Mouse (Mus musculus) 416B (cell line): ENCODE measurements around the gene Hoxa4.
A peak's percentile ranks its signal among the peaks of the same experiment; 100 is the strongest.

Experiments
- DNase-seq: peaks from one replicate; pipeline ENCODE4 v3.0.0; 2011; ENCODE audit warnings: low read depth

Hoxa4 gene

DNA sequence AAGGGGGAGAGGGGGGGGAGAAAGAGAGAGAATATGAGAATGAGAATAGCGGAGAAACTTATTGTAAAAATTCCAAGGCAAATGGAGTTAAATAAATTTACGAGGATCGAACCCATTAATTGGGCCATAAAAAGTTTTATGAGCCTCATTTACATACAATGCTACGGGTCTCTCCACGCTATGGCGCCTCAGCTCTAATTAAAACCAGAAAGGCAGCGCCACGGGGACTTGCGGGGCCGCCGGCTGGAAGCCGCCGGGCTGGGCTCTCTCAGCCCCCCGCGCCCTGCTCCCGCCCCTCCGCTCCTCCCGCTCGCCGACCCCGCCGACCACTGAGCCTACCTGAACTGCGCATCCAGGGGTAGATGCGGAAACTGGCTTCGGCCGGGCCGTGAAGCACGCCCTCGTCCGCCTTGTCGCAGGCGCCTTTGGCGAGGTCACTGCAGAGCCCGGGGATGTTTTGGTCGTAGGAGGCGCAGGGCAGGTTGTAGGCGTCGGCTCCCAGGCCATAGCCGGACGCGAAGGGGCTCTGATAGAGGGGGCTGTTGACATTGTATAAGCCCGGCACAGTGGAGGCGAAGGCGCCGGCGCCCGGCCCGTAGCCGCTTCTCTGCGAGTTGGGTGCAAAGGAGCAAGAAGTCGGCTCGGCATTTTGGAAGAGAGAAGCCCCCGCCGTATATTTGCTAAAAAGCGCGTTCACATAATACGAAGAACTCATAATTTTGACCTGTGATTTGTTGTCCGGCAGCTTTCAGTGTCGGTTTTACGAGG, 25.3 kb upstream of the Hoxa4 start:
- DNase-seq = no peak

DNA sequence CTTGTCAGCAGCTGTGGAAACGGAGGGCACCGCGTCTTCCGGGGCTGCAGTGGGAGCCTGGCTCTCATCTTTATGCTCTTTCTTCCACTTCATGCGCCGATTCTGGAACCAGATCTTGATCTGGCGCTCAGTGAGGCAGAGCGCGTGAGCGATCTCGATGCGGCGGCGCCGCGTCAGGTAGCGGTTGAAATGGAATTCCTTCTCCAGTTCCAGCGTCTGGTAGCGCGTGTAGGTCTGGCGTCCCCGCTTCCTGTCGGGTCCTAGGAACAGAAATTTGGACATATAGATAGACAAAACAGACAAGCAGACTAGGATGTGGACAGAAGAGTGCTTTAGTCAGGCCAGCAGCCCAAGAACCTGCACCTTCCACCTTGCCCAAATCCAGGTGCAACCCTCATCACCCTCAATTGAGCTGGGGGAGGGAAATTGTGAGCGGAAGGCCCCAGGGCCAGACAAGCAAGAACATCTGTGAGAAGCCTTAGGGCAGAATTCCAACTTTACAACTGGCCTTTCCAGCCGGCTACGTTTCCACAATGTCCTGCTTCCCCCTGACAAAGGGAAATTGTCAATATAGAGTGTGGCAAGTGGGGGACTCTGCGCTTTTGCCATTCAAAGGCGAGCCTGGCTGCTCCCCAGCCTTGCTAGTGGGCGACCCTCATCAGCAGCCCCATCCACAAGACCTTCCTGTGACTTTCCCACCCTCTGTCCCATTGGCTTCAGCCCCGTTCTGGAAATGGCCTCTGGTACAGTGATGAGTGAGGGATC, 24.4 kb upstream of the Hoxa4 start:
- no peak for DNase-seq

DNA sequence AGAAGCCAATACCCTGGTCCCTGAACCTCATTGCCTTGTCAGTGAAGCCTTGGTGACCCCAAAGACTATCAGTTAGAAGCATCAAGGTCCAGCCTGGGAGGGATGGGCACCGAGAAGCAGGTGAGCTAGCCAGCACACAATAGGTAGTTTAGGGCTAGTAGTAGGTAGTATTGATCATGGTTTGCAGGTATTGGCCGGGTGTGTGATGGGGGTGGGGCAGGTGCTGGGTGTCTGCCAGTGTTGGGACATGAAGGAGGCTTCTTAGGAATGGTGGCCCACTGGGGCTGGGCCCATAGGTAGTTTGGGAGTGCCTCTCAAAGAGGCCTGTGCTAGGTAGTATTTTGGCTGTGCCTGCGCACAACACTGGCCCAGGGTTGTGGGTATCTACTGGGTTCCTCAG, 23.5 kb upstream of the Hoxa4 start:
- DNase-seq = no peak

DNA sequence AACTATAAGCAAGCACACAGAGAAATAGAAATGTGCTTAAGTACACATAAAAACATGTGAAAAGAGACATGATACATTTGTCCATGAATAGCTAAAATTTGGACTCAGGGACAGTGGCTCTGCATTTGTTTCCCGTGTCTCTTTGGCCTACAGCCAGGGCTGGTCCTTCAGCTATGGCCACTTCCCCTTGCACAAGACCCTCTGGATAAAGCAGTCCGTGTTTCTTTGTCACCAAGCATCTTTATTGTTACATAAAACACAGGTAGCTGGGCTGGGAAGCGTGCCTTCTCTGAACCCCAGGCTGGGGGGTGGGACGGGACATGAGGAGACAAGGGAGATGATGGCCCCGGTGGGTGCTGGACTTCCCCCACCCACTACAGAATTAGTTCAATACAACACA, 22.7 kb upstream of the Hoxa4 start:
- DNase-seq = peak; percentile 13

DNA sequence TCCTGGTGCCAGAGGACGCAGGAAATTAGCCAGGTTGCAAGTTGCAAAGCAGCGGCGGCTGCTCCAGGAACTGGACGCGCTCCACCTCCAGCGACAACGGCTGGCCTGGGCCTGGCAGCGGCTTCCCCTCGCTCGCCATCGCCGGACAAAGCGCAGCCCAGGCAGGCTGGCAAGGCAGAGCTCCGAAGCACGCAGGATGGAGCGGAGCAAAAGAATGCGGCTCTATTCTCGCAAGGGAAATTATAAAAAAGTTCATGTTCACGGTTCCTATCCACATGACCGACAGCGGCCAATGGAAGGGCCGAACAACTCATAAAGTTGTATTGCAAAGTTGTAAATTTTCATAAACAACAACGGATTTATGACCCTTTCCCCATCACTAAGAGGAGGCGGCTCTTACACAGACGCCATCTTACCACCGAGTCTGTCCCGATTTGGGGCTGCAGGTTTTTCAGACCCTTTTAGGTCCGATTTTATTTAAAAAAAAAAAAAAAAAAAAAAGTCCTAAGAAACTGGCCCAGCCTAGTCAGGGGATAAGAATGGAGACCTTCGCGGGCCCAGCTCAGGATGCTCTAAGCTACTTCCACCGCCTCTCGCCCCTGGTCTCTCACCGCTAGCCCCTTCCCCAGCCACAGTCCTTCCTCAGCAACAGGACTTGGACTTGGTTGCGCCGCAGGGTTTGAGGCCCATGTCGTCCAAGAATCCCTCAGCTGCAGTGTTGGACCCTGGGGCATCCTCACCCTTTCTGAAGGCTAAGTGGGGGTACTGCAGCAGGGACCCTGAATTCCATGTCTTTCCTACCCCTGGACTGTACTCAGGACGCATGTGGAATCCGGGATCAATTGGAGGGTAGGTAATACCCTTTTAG, 21.8 kb upstream of the Hoxa4 start, which contains the start of the genes Hoxa3 and Gm28308:
Gene Hoxa3, minus strand, starts transcription at position 218 of the 868 bp plus-strand sequence.
Gene Gm28308, minus strand, starts transcription at position 221 of the 868 bp plus-strand sequence.
- no peak for DNase-seq

DNA sequence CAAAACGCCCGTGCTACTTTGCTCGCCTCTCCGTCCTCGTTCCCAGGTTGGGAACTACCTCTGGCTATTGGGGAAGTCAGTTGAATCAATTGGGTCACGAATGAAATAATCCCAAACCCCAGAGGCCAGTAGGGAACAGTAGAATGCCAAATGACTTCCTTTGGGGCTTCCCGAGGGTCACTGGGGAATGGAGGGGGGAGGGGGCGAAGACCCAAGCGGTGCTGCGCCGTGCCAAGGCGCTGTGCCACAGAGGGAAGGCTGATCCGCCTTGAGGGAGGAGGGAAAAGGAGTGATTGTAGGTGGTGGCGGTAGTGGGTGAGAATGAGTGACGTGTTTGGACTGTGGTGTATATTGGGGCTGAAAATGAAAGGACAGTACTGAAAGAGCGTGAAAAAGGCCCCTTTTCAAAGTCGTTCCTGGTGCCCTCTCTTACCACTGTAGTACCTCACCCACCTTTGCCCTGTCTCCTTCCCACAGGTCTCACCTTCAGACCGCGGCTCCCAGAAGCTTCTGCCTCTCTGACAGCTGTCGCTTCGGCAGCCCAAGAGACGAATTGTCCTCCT, 21.1 kb upstream of the Hoxa4 start:
- DNase-seq = no peak

DNA sequence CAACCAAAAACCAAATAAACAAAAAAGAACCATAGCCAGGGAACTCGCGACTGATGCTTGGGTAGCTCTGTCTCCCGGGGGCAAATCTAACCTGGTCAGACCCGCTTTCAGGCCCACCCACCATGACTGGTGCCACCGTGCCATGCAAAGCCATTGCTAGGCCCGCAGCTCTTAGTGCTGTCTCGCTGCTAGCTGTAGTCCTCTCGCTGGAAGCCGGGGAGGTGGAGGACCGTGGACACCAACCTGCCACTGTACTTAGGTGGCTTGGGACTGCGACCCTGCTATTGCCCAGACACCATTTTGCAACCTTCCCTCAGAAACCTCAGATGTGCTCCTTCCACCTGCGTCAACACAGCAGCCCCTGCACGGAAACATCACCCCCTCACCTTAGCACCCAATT, 20.4 kb upstream of the Hoxa4 start:
- DNase-seq = no peak

DNA sequence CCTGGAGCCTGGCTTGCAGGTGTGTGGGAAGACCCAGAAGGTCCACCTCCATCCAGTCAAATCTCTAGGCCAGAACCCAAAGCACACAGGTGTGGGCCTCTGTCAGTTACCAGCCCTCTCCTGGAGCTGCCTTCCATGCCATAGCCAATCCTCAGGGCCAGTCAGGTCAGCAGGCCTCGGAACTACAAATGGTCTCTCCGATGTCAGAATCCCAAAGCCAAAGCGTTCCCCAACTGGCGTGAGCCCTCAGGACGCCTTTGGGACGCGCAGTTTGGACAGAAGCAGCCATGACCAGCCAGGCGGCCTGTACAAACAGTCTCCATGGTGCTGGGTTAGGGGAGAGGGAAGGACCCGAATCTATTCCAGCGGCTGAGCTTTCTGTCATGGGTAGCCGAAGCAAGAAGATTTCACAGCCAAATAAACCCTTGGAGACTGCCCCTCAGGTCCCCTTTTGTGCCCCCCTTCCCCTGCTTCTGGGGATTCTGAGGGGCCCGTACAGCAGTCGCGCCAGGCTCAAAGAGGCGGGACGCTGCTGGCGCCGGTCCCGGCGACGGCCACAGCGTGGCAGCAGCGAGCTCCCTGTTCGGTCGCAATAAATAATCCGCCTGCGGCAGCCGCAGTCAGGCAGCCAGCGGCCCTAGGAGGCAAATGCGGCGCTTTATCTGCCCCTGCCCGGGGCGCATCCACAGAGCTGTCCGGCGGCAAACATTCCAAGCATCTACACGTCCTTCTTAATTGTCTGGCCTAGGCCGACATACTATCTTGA, 19.8 kb upstream of the Hoxa4 start:
- DNase-seq = peak; percentile 53

DNA sequence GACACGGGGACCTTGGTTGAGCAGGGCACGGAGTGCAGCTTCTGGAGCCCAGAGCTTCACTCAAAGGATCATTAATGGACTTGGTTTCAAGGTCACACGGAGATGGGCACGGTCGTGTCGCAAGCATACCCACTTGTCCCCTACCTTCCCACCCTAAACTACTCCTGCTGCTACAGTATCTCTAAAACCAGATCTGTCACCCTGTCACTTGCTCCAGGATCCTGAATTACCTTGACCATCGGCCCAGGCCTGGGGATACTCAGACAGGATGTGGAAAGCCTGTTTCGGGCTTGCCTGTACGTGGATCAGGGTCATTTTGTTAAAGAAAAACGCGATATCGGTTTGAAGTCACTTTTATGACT, 18.1 kb upstream of the Hoxa4 start:
- no peak for DNase-seq

DNA sequence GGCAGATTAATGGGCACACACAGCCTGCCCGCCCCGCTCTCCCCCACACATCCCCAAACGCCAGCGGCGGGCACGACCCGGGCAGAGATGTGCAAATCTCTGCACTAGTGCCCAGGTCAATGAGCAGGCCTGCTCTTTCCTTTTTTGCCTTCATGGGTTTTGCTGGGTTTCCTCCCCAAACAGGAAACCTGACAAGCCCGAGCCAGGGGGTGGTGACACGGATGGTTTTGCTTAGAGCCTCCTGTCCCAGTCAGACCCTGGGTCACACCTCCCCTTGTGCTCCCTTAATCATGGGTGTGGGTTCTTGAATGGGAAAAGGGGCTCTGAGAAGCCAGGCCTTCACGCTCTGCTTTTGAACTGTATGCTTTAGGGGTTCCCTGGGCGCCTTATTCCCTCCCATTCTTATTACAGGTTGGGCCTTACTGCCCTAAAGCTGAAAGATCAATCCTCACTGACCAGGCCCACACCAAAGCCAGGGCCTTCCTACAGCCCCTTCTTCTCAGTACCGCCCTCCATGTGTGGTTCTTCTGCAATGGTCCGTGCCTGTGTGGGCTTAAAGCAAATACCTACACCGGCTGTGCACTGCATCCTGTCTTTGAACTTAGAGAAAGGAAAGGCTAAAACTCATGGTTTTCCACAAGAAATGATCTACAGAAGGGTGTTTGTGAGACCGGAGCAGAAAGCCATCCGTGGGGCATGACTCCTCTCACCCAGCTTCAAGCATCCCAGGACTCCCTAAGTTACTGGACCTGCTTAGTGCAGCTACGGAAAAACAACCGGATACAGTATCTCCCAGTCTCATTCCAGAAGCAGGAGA, 17.5 kb upstream of the Hoxa4 start:
- no peak for DNase-seq

DNA sequence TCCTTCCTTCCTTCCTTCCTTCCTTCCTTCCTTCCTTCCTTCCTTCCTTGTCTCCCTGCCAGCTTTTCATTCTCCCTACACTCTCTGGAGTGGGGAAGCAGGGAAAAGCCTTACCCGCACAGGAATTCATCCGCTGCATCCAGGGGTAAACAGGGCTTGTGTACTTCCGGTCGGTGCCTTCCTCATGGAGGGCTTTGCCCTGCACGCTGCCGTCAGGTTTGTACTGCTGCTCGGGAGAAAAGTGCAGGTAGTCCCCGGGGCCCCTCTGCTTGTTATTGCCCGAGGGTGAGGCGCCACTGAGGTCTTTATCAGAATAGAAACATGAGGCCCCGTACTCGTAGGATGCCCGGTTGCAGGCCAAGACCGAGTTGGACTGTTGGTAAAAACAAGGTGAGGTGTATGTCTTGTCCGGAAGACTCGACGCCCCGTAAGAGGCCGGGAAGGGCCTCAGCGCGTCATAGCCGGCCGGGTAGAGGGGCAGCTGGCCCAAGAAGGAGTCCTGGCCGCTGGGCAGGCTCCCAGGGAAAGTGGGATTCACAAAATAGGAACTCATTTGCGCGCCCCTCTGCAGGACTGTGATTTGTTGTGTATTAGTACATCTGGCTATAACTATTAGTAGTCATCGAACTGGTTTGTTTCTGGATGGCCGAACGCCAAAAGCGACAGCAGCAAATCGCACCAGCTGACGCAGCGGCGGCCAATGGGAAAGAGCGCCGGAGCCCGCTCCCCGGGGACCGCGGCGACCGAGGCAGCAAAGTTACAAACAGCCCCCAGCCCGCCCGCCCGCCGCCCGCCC, 16.7 kb upstream of the Hoxa4 start, which contains the start of gene Hoxa6:
Gene Hoxa6, minus strand, starts transcription at position 651 of the 796 bp plus-strand sequence.
- no peak for DNase-seq

DNA sequence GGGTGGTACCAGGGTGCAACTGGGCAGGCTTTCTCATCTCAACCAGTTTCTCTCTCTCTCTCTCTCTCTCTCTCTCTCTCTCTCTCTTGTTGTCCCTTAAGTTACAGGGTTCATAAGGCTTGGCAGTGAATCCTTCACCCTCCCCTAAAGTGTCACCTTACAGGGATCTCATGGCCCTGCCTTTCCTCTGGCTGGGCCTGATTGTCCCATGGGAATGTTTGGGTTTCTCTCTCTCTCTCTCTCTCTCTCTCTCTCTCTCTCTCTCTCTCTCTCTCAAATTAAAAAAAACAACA, 16.1 kb upstream of the Hoxa4 start:
- no peak for DNase-seq

DNA sequence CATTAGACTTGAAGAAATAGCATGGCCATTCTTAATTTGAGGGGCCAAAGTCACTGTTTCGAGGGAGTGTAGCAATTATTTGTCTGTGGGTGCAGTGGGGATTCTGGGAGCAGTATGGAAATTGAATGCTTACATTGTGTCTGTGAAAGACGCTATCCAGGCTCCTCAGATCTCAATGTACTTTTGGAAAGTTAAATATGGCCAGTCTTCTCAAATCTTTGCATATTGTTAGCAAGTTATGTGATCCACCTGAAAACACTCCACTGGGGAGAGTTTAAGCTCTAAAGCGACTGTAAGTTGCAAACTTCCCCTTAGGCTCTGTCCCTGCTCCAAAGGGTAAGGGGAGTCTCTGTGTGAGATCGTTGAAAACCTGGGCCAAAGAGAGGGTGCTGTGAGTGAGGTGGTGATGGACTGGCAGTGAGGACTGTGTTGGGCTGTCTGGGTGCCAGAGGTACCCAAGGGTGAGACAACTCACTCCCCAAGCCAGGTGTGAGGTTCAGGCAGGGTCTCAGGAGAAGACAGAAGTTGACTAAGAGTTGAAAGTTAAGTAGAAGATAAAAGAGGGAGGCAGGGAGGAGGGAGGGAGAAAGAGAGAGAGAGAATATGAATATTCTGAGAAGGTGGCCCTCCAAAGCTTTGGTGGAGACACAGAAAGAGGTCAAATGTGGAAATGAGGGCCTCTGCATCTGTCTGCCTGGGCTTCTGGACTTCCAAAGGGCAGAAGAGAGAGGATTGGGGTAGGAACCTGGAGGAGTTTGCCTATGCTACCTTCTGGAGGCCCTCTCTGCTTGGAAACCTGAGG, 15.5 kb upstream of the Hoxa4 start:
- no peak for DNase-seq

DNA sequence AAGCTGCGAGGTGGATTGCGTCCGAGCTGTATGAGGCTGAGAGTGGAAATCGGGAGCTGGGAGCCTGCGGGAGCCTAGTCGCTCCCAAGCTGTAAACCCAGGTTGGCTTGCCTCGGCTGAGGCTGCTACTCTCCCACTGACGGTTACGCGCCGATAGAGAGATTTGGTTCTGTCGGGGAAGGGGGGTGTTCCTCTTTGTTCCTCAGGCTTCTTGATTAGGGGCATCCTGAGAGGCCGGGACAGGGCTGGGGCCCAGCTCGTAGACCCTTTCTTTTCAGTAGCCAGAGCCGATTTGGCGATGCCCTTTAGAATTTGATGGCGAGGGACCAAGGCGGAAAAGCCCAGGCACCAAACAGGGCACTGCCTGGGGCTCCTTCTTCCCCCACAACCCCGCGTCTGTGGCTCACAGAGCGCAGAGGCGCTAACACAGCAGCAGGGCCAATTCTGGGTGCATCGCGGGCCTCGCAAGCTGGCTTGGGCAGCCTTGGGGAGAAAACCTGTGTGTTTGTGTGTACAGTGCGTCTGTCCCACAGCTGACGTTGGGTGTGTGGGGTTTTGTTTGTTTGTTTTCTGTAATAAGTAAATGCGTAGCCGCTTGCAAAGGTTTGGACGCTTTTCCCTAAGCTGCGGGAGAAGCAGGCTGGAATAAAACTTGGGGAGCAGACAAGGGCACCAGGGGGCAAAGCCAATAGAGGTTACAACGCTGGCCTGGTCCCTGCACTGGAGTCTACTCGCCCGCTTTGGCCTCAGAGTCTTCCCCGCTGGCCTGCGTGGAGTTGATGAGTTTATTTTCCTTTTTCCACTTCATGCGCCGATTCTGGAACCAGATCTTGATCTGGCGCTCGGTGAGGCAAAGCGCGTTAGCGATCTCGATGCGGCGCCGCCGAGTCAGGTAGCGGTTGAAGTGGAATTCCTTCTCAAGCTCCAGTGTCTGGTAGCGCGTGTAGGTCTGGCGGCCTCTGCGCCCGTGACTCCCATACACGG, 14.4 kb upstream of the Hoxa4 start:
- DNase-seq = no peak

DNA sequence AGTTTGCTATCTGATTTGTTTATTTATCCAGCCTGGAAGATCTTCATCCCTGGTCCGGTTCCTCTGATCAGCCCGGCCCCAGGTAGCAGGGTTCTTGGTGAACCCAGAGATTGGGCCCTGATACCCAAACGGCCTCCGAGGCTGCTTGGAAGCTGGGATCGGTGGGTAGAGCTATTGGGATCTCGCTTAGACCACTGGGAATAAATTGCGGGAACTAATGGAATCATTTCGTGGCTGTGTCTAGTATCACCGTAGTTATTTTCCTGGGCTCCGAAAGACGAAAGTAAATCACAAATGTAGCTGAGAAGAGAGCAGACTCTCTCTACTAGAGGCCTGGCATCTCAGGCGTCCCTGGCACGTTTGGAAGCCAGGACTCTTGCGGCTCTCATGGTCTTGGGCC, 13.7 kb upstream of the Hoxa4 start:
- DNase-seq = no peak

DNA sequence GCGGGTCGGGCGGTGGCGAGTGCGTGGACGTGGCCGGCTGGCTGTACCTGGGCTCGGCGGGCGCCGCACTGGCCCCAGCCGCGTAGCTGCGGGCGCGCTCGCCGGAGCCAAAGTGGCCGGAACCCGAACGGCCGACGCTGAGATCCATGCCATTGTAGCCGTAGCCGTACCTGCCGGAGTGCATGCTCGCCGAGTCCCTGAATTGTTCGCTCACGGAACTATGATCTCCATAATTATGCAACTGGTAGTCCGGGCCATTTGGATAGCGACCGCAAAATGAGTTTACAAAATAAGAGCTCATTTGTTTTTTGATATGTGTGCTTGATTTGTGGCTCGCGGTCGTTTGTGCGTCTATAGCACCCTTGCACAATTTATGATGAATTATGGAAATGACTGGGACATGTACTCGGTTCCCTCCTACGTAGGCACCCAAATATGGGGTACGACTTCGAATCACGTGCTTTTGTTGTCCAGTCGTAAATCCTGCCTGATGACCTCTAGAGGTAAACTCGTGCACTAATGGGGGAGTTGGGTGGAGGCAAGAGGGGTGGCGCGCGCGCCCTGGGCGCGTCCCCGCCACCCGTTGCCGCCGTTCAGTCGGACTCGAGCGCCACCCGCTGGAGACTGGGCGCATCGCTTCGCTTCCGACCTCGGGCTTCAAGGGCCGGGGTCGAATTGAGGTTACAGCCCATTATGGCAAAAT, 12.6 kb upstream of the Hoxa4 start, which contains the start of gene Hoxa5:
Gene Hoxa5, minus strand, starts transcription at position 538 of the 703 bp plus-strand sequence.
- no peak for DNase-seq
